Mouse (Mus musculus): ENCODE measurements at regions not wholly inside any gene's neighbourhood (a gene's known extent, or its start where the extent isn't known, plus 50 kb on each side); places are given as distances from the start of the nearest gene placed in this dataset.

GRCm38 (mm10) chr15:61098968-61099367, 176.2 kb upstream of the A1bg start:
- no peak for DNase-seq
- Histone ChIP-seq H3K4me1 (replicated peaks; ENCODE audit: control insufficient read depth, insufficient read depth, low read length) (no peaks in the 10 kb centered on the region), H3K36me3 (ENCODE audit: control insufficient read depth, insufficient read depth, low read length) (no peaks in the 10 kb centered on the region), H3K27ac (ENCODE audit: control insufficient read depth, insufficient read depth, low read length) (no peak overlapping the region), H3K4me3 (ENCODE audit: control insufficient read depth, insufficient read depth, low read length) (no peak overlapping the region), H3K27me3 (ENCODE audit: control insufficient read depth, insufficient read depth, low read length) (no peaks in the 10 kb centered on the region)
- WGBS, result 7% methylated on average over 1 of the region's 1 CpGs
- TF ChIP-seq POLR2A (IDR thresholded peaks at IDR 0.05; ENCODE audit: control insufficient read depth, extremely low read depth, insufficient read depth, low read length, poor library complexity), result no peak

GRCm38 (mm10) chr15:61098519-61098918, 175.7 kb upstream of the A1bg start:
- H3K27me3 ChIP-seq (ENCODE audit: control insufficient read depth, insufficient read depth, low read length), result no peaks in the 10 kb centered on the region
- H3K4me3 ChIP-seq (ENCODE audit: control insufficient read depth, insufficient read depth, low read length), result no peak overlapping the region
- H3K36me3 ChIP-seq (ENCODE audit: control insufficient read depth, insufficient read depth, low read length), result no peaks in the 10 kb centered on the region
- H3K4me1 ChIP-seq (replicated peaks; ENCODE audit: control insufficient read depth, insufficient read depth, low read length), result no peaks in the 10 kb centered on the region
- DNase-seq, result no peak
- TF ChIP-seq POLR2A (IDR thresholded peaks at IDR 0.05; ENCODE audit: control insufficient read depth, extremely low read depth, insufficient read depth, low read length, poor library complexity) (no peak), CTCF (IDR thresholded peaks at IDR 0.05; ENCODE audit: borderline replicate concordance, control insufficient read depth, extremely low read depth, insufficient read depth, low read length, poor library complexity) (no peak)
- no peak overlapping the region for H3K27ac ChIP-seq (ENCODE audit: control insufficient read depth, insufficient read depth, low read length)

- no peak overlapping the region for H3K27ac ChIP-seq (ENCODE audit: control insufficient read depth, insufficient read depth, low read length)
- 91% methylated on average over 3 of the region's 3 CpGs for WGBS
- TF ChIP-seq CTCF (IDR thresholded peaks at IDR 0.05; ENCODE audit: borderline replicate concordance, control insufficient read depth, extremely low read depth, insufficient read depth, low read length, poor library complexity) (no peak), POLR2A (IDR thresholded peaks at IDR 0.05; ENCODE audit: control insufficient read depth, extremely low read depth, insufficient read depth, low read length, poor library complexity) (no peak)
- H3K4me1 ChIP-seq (replicated peaks; ENCODE audit: control insufficient read depth, insufficient read depth, low read length), result no peaks in the 10 kb centered on the region
- H3K27me3 ChIP-seq (ENCODE audit: control insufficient read depth, insufficient read depth, low read length), result no peaks in the 10 kb centered on the region
- H3K4me3 ChIP-seq (ENCODE audit: control insufficient read depth, insufficient read depth, low read length), result no peak overlapping the region
- DNase-seq, result no peak
- no peaks in the 10 kb centered on the region for H3K36me3 ChIP-seq (ENCODE audit: control insufficient read depth, insufficient read depth, low read length)
Measured at GRCm38 (mm10) chr15:61096021-61096781, 173.4 kb upstream of the A1bg start.

GRCm38 (mm10) chr15:61055017-61055609, 132.3 kb upstream of the A1bg start:
- Histone ChIP-seq H3K27ac (ENCODE audit: control insufficient read depth, insufficient read depth, low read length) (no peak overlapping the region), H3K4me3 (ENCODE audit: control insufficient read depth, insufficient read depth, low read length) (no peak overlapping the region), H3K4me1 (replicated peaks; ENCODE audit: control insufficient read depth, insufficient read depth, low read length) (no peaks in the 10 kb centered on the region), H3K36me3 (ENCODE audit: control insufficient read depth, insufficient read depth, low read length) (no peaks in the 10 kb centered on the region), H3K27me3 (ENCODE audit: control insufficient read depth, insufficient read depth, low read length) (no peaks in the 10 kb centered on the region)
- TF ChIP-seq CTCF (IDR thresholded peaks at IDR 0.05; ENCODE audit: borderline replicate concordance, control insufficient read depth, extremely low read depth, insufficient read depth, low read length, poor library complexity) (no peak), POLR2A (IDR thresholded peaks at IDR 0.05; ENCODE audit: control insufficient read depth, extremely low read depth, insufficient read depth, low read length, poor library complexity) (no peak)
- no peak for DNase-seq
- WGBS, result 93% methylated on average over 7 of the region's 7 CpGs

GRCm38 (mm10) chr15:61051363-61051762, 128.6 kb upstream of the A1bg start:
- WGBS, result 92% methylated on average over 4 of the region's 4 CpGs
- H3K27me3 ChIP-seq (ENCODE audit: control insufficient read depth, insufficient read depth, low read length), result no peaks in the 10 kb centered on the region
- no peak overlapping the region for H3K27ac ChIP-seq (ENCODE audit: control insufficient read depth, insufficient read depth, low read length)
- no peak for DNase-seq
- no peaks in the 10 kb centered on the region for H3K36me3 ChIP-seq (ENCODE audit: control insufficient read depth, insufficient read depth, low read length)
- no peaks in the 10 kb centered on the region for H3K4me1 ChIP-seq (replicated peaks; ENCODE audit: control insufficient read depth, insufficient read depth, low read length)
- no peak for TF ChIP-seq POLR2A (IDR thresholded peaks at IDR 0.05; ENCODE audit: control insufficient read depth, extremely low read depth, insufficient read depth, low read length, poor library complexity)
- TF ChIP-seq CTCF (IDR thresholded peaks at IDR 0.05; ENCODE audit: borderline replicate concordance, control insufficient read depth, extremely low read depth, insufficient read depth, low read length, poor library complexity), result no peak
- no peak overlapping the region for H3K4me3 ChIP-seq (ENCODE audit: control insufficient read depth, insufficient read depth, low read length)

GRCm38 (mm10) chr15:61009509-61009908, 86.7 kb upstream of the A1bg start:
- Histone ChIP-seq H3K27ac (ENCODE audit: control insufficient read depth, insufficient read depth, low read length) (no peak overlapping the region), H3K4me1 (replicated peaks; ENCODE audit: control insufficient read depth, insufficient read depth, low read length) (no peaks in the 10 kb centered on the region), H3K36me3 (ENCODE audit: control insufficient read depth, insufficient read depth, low read length) (no peaks in the 10 kb centered on the region), H3K4me3 (ENCODE audit: control insufficient read depth, insufficient read depth, low read length) (no peak overlapping the region), H3K27me3 (ENCODE audit: control insufficient read depth, insufficient read depth, low read length) (no peaks in the 10 kb centered on the region)
- WGBS, result 100% methylated on average over 3 of the region's 3 CpGs
- no peak for TF ChIP-seq POLR2A (IDR thresholded peaks at IDR 0.05; ENCODE audit: control insufficient read depth, extremely low read depth, insufficient read depth, low read length, poor library complexity)
- TF ChIP-seq CTCF (IDR thresholded peaks at IDR 0.05; ENCODE audit: borderline replicate concordance, control insufficient read depth, extremely low read depth, insufficient read depth, low read length, poor library complexity), result no peak
- no peak for DNase-seq
